ENCODE assay signal across 21 mouse cellular contexts in genomic region chr12:8555419-8555818, GRCm38 (mm10). TPM values are rescaled to one million over a fixed set of nuclear protein-coding genes. Genes with fewer than 3 reads are reported as not detected.
"Had no signal": no experiment of that assay in that cellular context is flagged by ENCODE, and none has a peak within 500 bp of the region (broad histone marks: within the 10 kb centered on the region; RNA-seq: fewer than 3 reads in every experiment).

No protein-coding gene starts in this region.

- H3K36me3 ChIP-seq: kidney, embryonic 15.5 days; limb, embryonic 12.5 days; midbrain, embryonic 10.5 days; neural tube, embryonic 12.5 days had no signal

- H3K27me3 ChIP-seq: kidney, embryonic 15.5 days; limb, embryonic 12.5 days; neural tube, embryonic 12.5 days had no signal

- H3K27ac ChIP-seq: hindbrain, postnatal 0 days; kidney, embryonic 15.5 days; limb, embryonic 12.5 days; liver, embryonic 14.5 days; midbrain, embryonic 10.5 days; neural tube, embryonic 12.5 days; stomach, postnatal 0 days had no signal

- H3K9me3 ChIP-seq: kidney, embryonic 15.5 days; limb, embryonic 12.5 days; midbrain, embryonic 10.5 days; neural tube, embryonic 12.5 days had no signal

- ATAC-seq: hindbrain, postnatal 0 days; lung, postnatal 0 days had no signal

- H3K4me3 ChIP-seq: kidney, embryonic 15.5 days; limb, embryonic 12.5 days; midbrain, embryonic 10.5 days; neural tube, embryonic 12.5 days had no signal

- H3K9ac ChIP-seq: kidney, embryonic 15.5 days; limb, embryonic 12.5 days; liver, embryonic 14.5 days; neural tube, embryonic 12.5 days had no signal

- H3K4me2 ChIP-seq: kidney, embryonic 15.5 days; limb, embryonic 12.5 days; neural tube, embryonic 12.5 days had no signal

- DNase-seq: kidney, adult 11 months; kidney, postnatal 36 days; lung, adult 2 months; lung, postnatal 4 days; midbrain, embryonic 14.5 days; right cerebral cortex, postnatal 14 days; thymus, postnatal 4 days had no signal

- H3K4me1 ChIP-seq: kidney, embryonic 15.5 days; limb, embryonic 12.5 days; midbrain, embryonic 10.5 days; neural tube, embryonic 12.5 days had no signal

RNA-seq across cellular contexts. Expression of gene Slc7a15, which starts 43.4 kb away (rescaled TPM):
- total RNA-seq: hindbrain, postnatal 0 days; layer of hippocampus, adult 18-20 months; layer of hippocampus, postnatal 10 days; left cerebral cortex, postnatal 36 days; megakaryocyte, adult 5-6 weeks; monocyte, adult 5-6 weeks; neutrophil, adult 5-6 weeks had no signal
- polyA plus RNA-seq: kidney, embryonic 15.5 days; limb, embryonic 12.5 days; lung, adult 2 months; lung, postnatal 0 days; midbrain, embryonic 10.5 days; midbrain, embryonic 14.5 days; neural tube, embryonic 12.5 days; stomach, postnatal 0 days had no signal
